Mouse (Mus musculus) embryonic fibroblast, embryonic 13.5 days (primary cell): ENCODE data around the gene Zpbp2.

Source experiments
- CTCF ChIP-seq: IDR thresholded peaks from 2 replicates; pipeline ENCODE4 v1.5.1; 2011; ENCODE audit warnings: mild to moderate bottlenecking, control low read depth, low read length, moderate library complexity, borderline replicate concordance; ENCODE audit not compliant: insufficient read depth
- POLR2A ChIP-seq: IDR thresholded peaks from 2 replicates; pipeline ENCODE4 v1.6.1; 2011; ENCODE audit warnings: low read depth, mild to moderate bottlenecking, control low read depth, low read length, moderate library complexity

GRCm38 (mm10) chr11:98586087-98586891 lies 35.4 kb downstream of the Zpbp2 start:
- TF ChIP-seq POLR2A (no peak), CTCF (no peak)
